Mouse (Mus musculus) liver, adult 2 months (tissue): ENCODE measurements around the gene Cs. TPM values are rescaled to one million over a fixed set of nuclear protein-coding genes. Genes with fewer than 3 reads are reported as not detected.

Experiments
- DNase-seq: peaks from one replicate; pipeline ENCODE4 v3.0.0-alpha.2; 2011; ENCODE audit warnings: low read depth, low spot score; ENCODE audit errors: extremely low read depth
- H3K27ac ChIP-seq: fragments of 200-500 bp; replicated peaks from 2 replicates; pipeline ENCODE4 v1.5.1; 2012; ENCODE audit warnings: low read depth, mild to moderate bottlenecking, control low read depth, inconsistent platforms, low read length; ENCODE audit not compliant: insufficient read depth
- H3K27me3 ChIP-seq: fragments of 200-500 bp; 2 replicates; pipeline ENCODE4 v1.6.1; 2012; ENCODE audit warnings: mild to moderate bottlenecking, moderate library complexity, low read length, inconsistent platforms; ENCODE audit not compliant: control insufficient read depth, insufficient read depth
- H3K36me3 ChIP-seq: fragments of 200-500 bp; 2 replicates; pipeline ENCODE4 v1.6.1; 2012; ENCODE audit warnings: low read length, inconsistent platforms; ENCODE audit not compliant: control insufficient read depth, insufficient read depth
- H3K4me1 ChIP-seq: fragments of 200-500 bp; 2 replicates; pipeline ENCODE4 v1.6.1; 2011; ENCODE audit warnings: low read length; ENCODE audit not compliant: control insufficient read depth, insufficient read depth
- H3K4me3 ChIP-seq: fragments of 200-500 bp; 2 replicates; pipeline ENCODE4 v1.5.1; 2011; ENCODE audit warnings: low read depth, mild to moderate bottlenecking, control low read depth, low read length, moderate library complexity; ENCODE audit not compliant: insufficient read depth
- H3K79me2 ChIP-seq: fragments of 200-500 bp; 2 replicates; pipeline ENCODE4 v1.6.1; 2012; ENCODE audit warnings: inconsistent platforms, mild to moderate bottlenecking, low read length, moderate library complexity; ENCODE audit not compliant: control insufficient read depth, insufficient read depth
- H3K9ac ChIP-seq: fragments of 200-500 bp; 2 replicates; pipeline ENCODE4 v1.6.1; 2012; ENCODE audit warnings: low read depth, mild to moderate bottlenecking, control low read depth, inconsistent platforms, low read length
- CTCF ChIP-seq: fragments of 200-500 bp; IDR thresholded peaks from 2 replicates; pipeline ENCODE4 v1.5.1; 2011; ENCODE audit warnings: low read depth, low read length, control low read depth
- POLR2A ChIP-seq: fragments of 200-500 bp; IDR thresholded peaks from 2 replicates; pipeline ENCODE4 v1.6.1; 2011; ENCODE audit warnings: low read length, control low read depth; ENCODE audit not compliant: insufficient read depth; ENCODE audit errors: extremely low read depth
- WGBS: fragments of 180-500 bp; shearing (Covaris S2); methylation state at CpG from one replicate; pipeline ENCODE4 v1.1.7; 2018; 5-methylcytosine and 5-hydroxymethylcytosine counted together
- polyA plus RNA-seq: library from polyadenylated mRNA; depleted of rRNA; stranded (reverse); fragments of >200 nt; gene quantifications from 2 replicates; pipeline ENCODE4 v1.2.3, GENCODE M21; 2012
- total RNA-seq: library from RNA; depleted of rRNA; stranded (reverse); fragments of >200 nt; gene quantifications from 2 replicates; pipeline ENCODE4 v1.2.3, GENCODE M21; 2014

Cs gene
- total and polyA plus RNA-seq, 2 experiments: 57.1 to 115 TPM

DNA sequence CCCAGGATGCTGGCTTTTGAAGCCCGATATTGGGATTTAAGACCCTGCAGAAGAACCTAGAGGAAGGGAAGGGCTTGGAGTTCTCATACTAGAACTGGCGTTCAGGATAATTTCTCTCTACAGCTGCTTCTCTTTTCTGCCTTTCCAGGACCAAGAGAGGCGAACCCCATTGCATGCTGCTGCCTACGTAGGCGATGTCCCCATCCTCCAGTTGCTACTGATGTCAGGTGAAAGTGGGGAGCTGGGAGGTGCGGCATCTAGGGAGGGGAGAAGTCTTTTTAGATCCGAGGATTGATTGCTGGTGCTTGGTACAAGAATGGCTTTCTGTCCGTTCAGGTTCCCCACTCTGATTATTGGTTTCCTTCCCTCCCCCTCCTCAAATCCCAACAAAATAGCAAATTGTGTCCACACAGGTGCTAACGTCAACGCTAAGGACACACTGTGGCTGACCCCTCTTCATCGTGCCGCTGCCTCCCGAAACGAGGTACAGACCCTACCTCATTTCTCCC lies 40.5 kb downstream of the Cs start:
- Histone ChIP-seq H3K9ac (peak overlapping the region; percentile 99; the same call in 1 of the 2 replicates), H3K79me2 (peaks cover 14% of the 10 kb centered on the region; the same call in 1 of the 2 replicates), H3K27ac (no peak overlapping the region), H3K4me3 (peak overlapping the region; percentile 98), H3K36me3 (peaks cover 6% of the 10 kb centered on the region), H3K27me3 (no peaks in the 10 kb centered on the region), H3K4me1 (peaks cover 9% of the 10 kb centered on the region; the same call in 1 of the 2 replicates)
- WGBS: 78% methylated on average over 14 of the region's 14 CpGs
- no peak for TF ChIP-seq POLR2A
- TF ChIP-seq CTCF: no peak
- no peak for DNase-seq

DNA sequence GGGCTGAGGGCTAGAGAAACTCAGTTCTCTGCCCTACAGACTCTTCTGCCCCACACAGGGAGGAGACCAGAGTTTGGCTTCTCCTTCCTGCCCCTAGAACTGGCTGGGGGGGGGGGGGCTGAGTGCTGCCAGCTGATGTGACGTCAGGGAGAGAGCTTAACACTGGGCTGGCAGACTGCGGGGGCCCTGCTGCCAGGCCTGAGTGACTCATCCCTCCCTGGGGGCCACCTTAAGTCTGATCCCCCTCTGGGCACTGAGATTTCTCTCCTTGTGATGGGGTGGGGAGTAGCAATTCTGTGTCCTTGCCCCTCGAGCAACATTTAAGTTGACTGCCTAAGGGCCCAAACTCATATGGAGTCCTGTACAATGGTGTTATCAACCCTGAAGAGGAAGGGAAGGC lies 40.9 kb downstream of the Cs start:
- no peak for TF ChIP-seq CTCF
- no peak for TF ChIP-seq POLR2A
- Histone ChIP-seq H3K27me3 (no peaks in the 10 kb centered on the region), H3K79me2 (peaks cover 14% of the 10 kb centered on the region; the same call in 1 of the 2 replicates), H3K27ac (no peak overlapping the region), H3K9ac (no peak overlapping the region), H3K4me3 (no peak overlapping the region), H3K36me3 (peaks cover 10% of the 10 kb centered on the region), H3K4me1 (peaks cover 9% of the 10 kb centered on the region; the same call in 1 of the 2 replicates)
- 75% methylated on average over 3 of the region's 3 CpGs for WGBS
- DNase-seq: no peak

DNA sequence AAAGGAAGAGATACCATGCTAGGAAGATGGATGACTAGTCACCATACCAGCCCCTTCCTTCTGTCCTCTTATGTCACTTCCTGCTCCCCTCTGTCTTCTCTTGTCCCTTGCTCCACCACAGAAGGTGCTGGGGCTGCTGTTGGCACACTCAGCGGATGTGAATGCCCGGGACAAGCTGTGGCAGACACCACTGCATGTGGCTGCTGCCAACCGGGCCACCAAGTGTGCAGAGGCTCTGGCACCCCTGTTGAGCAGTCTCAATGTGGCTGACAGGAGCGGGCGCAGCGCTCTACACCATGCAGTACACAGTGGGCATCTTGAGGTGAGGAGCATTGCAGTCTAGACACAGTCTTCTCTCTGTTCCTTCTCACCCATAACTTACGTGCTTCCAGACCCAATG lies 41.7 kb downstream of the Cs start:
- Histone ChIP-seq H3K27me3 (no peaks in the 10 kb centered on the region), H3K9ac (no peak overlapping the region), H3K4me1 (peaks cover 9% of the 10 kb centered on the region; the same call in 1 of the 2 replicates), H3K4me3 (no peak overlapping the region), H3K27ac (no peak overlapping the region), H3K36me3 (peaks cover 17% of the 10 kb centered on the region), H3K79me2 (peaks cover 14% of the 10 kb centered on the region; the same call in 1 of the 2 replicates)
- DNase-seq: no peak
- 91% methylated on average over 7 of the region's 7 CpGs for WGBS
- no peak for TF ChIP-seq CTCF
- TF ChIP-seq POLR2A: no peak

DNA sequence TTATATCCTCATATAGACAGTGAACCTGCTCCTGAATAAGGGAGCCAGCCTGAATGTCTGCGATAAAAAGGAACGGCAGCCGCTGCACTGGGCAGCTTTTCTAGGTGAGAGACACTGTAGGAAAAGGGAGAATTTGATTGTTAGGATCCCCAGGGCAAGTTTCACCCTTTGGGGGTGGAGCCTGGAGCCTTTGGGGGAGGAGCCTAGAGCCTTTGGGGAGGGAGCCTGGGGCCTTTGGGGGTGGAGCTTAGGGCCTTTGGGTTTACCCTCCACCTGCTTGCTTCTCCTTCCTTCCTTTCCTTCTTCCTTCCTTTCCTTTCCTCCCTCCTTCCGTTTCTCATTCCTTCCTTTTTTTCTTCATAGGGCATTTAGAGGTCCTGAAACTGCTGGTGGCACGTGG lies 43.0 kb downstream of the Cs start:
- no peak overlapping the region for H3K9ac ChIP-seq
- H3K27ac ChIP-seq: no peak overlapping the region
- no peaks in the 10 kb centered on the region for H3K27me3 ChIP-seq
- TF ChIP-seq CTCF (no peak), POLR2A (no peak)
- no peak overlapping the region for H3K4me3 ChIP-seq
- peaks cover 14% of the 10 kb centered on the region; the same call in 1 of the 2 replicates for H3K79me2 ChIP-seq
- peaks cover 9% of the 10 kb centered on the region; the same call in 1 of the 2 replicates for H3K4me1 ChIP-seq
- H3K36me3 ChIP-seq: peaks cover 22% of the 10 kb centered on the region
- DNase-seq: peak; percentile 43
- WGBS: 77% methylated on average over 5 of the region's 5 CpGs

DNA sequence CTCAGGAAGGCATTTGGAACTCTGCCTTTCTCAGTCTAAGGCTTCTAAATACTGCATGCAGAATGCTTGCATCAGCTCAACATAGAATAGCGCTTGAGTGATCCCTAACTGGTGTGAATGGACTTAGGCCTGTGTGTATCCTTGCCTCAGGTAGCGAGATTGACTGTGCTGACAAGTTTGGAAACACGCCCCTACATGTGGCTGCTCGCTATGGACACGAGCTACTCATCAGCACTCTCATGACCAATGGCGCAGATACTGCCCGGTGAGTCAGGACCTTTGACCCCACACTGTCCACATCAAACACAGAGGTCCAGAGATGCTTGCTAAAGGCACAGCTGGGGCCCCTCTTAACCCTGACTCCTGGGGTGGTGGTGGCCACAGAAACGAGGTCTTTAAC lies 44.9 kb downstream of the Cs start:
- DNase-seq: no peak
- TF ChIP-seq CTCF: no peak
- no peak for TF ChIP-seq POLR2A
- Histone ChIP-seq H3K4me3 (no peak overlapping the region), H3K4me1 (peaks cover 9% of the 10 kb centered on the region; the same call in 1 of the 2 replicates), H3K36me3 (peaks cover 24% of the 10 kb centered on the region), H3K79me2 (peaks cover 9% of the 10 kb centered on the region; the same call in 1 of the 2 replicates), H3K27ac (no peak overlapping the region), H3K27me3 (no peaks in the 10 kb centered on the region), H3K9ac (no peak overlapping the region)
- 49% methylated on average over 8 of the region's 8 CpGs for WGBS

DNA sequence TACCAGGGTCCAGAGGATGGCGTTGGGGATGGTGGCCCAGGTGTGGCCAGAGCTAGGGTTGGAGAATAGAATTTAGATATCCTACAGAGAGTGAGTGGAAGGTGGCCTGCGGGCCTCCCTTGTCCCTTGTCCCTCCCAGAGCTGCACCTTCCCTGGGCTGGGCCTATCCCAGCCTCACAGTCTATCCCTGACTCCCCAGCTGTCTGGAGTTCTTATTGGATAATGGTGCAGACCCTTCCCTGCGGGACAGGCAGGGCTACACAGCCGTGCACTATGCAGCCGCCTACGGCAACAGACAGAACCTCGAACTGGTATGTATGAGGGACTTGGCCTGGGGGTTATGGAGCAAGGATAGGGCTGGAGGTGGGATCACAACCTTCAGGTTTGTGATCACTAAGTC lies 48.4 kb downstream of the Cs start:
- H3K9ac ChIP-seq: no peak overlapping the region
- DNase-seq: no peak
- no peak overlapping the region for H3K4me3 ChIP-seq
- TF ChIP-seq CTCF: no peak
- TF ChIP-seq POLR2A: no peak
- H3K4me1 ChIP-seq: no peaks in the 10 kb centered on the region
- WGBS: 94% methylated on average over 7 of the region's 7 CpGs
- no peak overlapping the region for H3K27ac ChIP-seq
- no peaks in the 10 kb centered on the region for H3K27me3 ChIP-seq
- H3K36me3 ChIP-seq: peaks cover 24% of the 10 kb centered on the region
- no peaks in the 10 kb centered on the region for H3K79me2 ChIP-seq
